Mouse (Mus musculus) liver, embryonic 14.5 days (tissue): ENCODE measurements around the gene Mad1l1. TPM values are rescaled to one million over a fixed set of nuclear protein-coding genes. Genes with fewer than 3 reads are reported as not detected.

Experiments used
- ATAC-seq: fragments of 200-750 bp; cut with Nextera tagmentation; 2 replicates; pipeline ENCODE4 v1.8.0; 2017; ENCODE audit warnings: moderate number of reproducible peaks, mild to moderate bottlenecking, moderate library complexity; ENCODE audit not compliant: insufficient read depth
- DNase-seq, 3 experiments: peaks; one replicate each; pipeline ENCODE4 v3.0.0-alpha.2; 2012 to 2013; ENCODE audit warnings: low read depth in 3 of 3, low spot score in 3 of 3
- H3K27ac ChIP-seq: fragments of 300-500 bp; sonication (generic); 2 replicates; pipeline ENCODE4 v1.5.1; 2014; ENCODE audit warnings: moderate library complexity, mild to moderate bottlenecking, control low read depth, inconsistent platforms
- H3K27me3 ChIP-seq: fragments of 300-500 bp; sonication (generic); 2 replicates; pipeline ENCODE4 v1.6.1; 2014; ENCODE audit warnings: mild to moderate bottlenecking, low read length, moderate library complexity; ENCODE audit not compliant: control insufficient read depth, insufficient read depth
- H3K36me3 ChIP-seq: fragments of 300-500 bp; sonication (generic); replicated peaks from 2 replicates; pipeline ENCODE4 v1.6.1; 2014; ENCODE audit warnings: low read depth; ENCODE audit not compliant: control insufficient read depth, insufficient read depth
- H3K4me1 ChIP-seq, 2 experiments: fragments of 200-500 bp in 1 of 2; fragments of 300-500 bp in 1 of 2; sonication (generic) in 1 of 2; replicated peaks; 2 replicates each; pipeline ENCODE4 v1.6.1; 2012 to 2014; ENCODE audit warnings: antibody characterized with exemption in 1 of 2, inconsistent platforms in 1 of 2, low read length in 1 of 2; ENCODE audit not compliant: control insufficient read depth in 2 of 2, insufficient read depth in 2 of 2
- H3K4me2 ChIP-seq: fragments of 300-500 bp; sonication (generic); 2 replicates; pipeline ENCODE4 v1.6.1; 2014; ENCODE audit warnings: low read depth, mild to moderate bottlenecking, control low read depth, moderate library complexity
- H3K4me3 ChIP-seq, 2 experiments: fragments of 200-500 bp in 1 of 2; fragments of 300-500 bp in 1 of 2; sonication (generic) in 1 of 2; 2 replicates each; pipeline ENCODE4 v1.5.1; 2012 to 2014; ENCODE audit warnings: low read depth in 2 of 2, low read length in 2 of 2, mild to moderate bottlenecking in 2 of 2, control low read depth in 1 of 2, inconsistent platforms in 1 of 2, moderate library complexity in 1 of 2; ENCODE audit not compliant: insufficient read depth in 1 of 2
- H3K9ac ChIP-seq: fragments of 300-500 bp; sonication (generic); replicated peaks from 2 replicates; pipeline ENCODE4 v1.6.1; 2014; ENCODE audit warnings: mild to moderate bottlenecking, control low read depth, moderate library complexity
- H3K9me3 ChIP-seq: fragments of 300-500 bp; sonication (generic); 2 replicates; pipeline ENCODE4 v1.6.1; 2016; ENCODE audit warnings: low read length, mixed read lengths; ENCODE audit not compliant: control insufficient read depth
- CTCF ChIP-seq: IDR thresholded peaks from 2 replicates; pipeline ENCODE4 v1.5.1; 2016; ENCODE audit warnings: antibody characterized with exemption, low read depth, control low read depth
- EP300 ChIP-seq: IDR thresholded peaks from 2 replicates; pipeline ENCODE4 v1.6.1; 2016; ENCODE audit warnings: antibody characterized with exemption, low read depth
- WGBS: fragments of 180-500 bp; shearing (Covaris S2); extraction: QIAGEN DNeasy Blood & Tissue Kit; methylation state at CpG from one replicate; pipeline ENCODE4 v1.1.7; 2014; ENCODE audit not compliant: insufficient replicate concordance; 5-methylcytosine and 5-hydroxymethylcytosine counted together
- polyA plus RNA-seq, 2 experiments: library from polyadenylated mRNA; depleted of rRNA in 1 of 2; stranded (reverse) in 1 of 2; unstranded in 1 of 2; fragments of >200 nt; fragmentation: Nextera tagmentation in 1 of 2; extraction: Ambion mirVana in 1 of 2; gene quantifications; 2 replicates each; pipeline versions ENCODE4 v1.2.1 to v1.2.3; 2012 to 2014

Gene Mad1l1
- polyA plus RNA-seq, 2 experiments = 15.5 to 16.9 TPM

- no peak for DNase-seq
- no peaks in the 10 kb centered on the region for H3K36me3 ChIP-seq
- H3K4me1 ChIP-seq = peaks cover 18 to 28% of the 10 kb centered on the region in 2 experiments
- no peak for ATAC-seq
- no peak overlapping the region for H3K27ac ChIP-seq
- H3K4me2 ChIP-seq = no peak overlapping the region
- no peak overlapping the region for H3K4me3 ChIP-seq
- no peaks in the 10 kb centered on the region for H3K9me3 ChIP-seq
- H3K27me3 ChIP-seq = no peaks in the 10 kb centered on the region
- 73% methylated on average over 19 of the region's 19 CpGs for WGBS
- H3K9ac ChIP-seq = no peak overlapping the region
- TF ChIP-seq EP300 = no peak
- no peak for TF ChIP-seq CTCF
These were observed 114.3 kb downstream of the Mad1l1 start for GRCm38 (mm10) chr5:140206726-140207703.

- Histone ChIP-seq H3K36me3 (no peaks in the 10 kb centered on the region), H3K27me3 (no peaks in the 10 kb centered on the region), H3K4me1 (peaks cover 18 to 28% of the 10 kb centered on the region in 2 experiments), H3K9ac (no peak overlapping the region), H3K4me2 (no peak overlapping the region), H3K9me3 (no peaks in the 10 kb centered on the region), H3K4me3 (no peak overlapping the region), H3K27ac (no peak overlapping the region)
- 76% methylated on average over 2 of the region's 2 CpGs for WGBS
- ATAC-seq (no peak), DNase-seq (no peak)
- no peak for TF ChIP-seq EP300
- TF ChIP-seq CTCF = no peak
These were observed 115.4 kb downstream of the Mad1l1 start for GRCm38 (mm10) chr5:140205991-140206390.

GRCm38 (mm10) chr5:140204465-140204864, 116.9 kb downstream of the Mad1l1 start:
- no peaks in the 10 kb centered on the region for H3K9me3 ChIP-seq
- H3K4me2 ChIP-seq = no peak overlapping the region
- no peak overlapping the region for H3K27ac ChIP-seq
- no peaks in the 10 kb centered on the region for H3K27me3 ChIP-seq
- no peak overlapping the region for H3K4me3 ChIP-seq
- TF ChIP-seq CTCF (no peak), EP300 (no peak)
- peaks cover 12 to 19% of the 10 kb centered on the region in 2 experiments for H3K4me1 ChIP-seq
- H3K9ac ChIP-seq = no peak overlapping the region
- H3K36me3 ChIP-seq = no peaks in the 10 kb centered on the region
- WGBS = 59% methylated on average over 3 of the region's 3 CpGs
- no peak for ATAC-seq
- no peak for DNase-seq

GRCm38 (mm10) chr5:140204037-140204436, 117.3 kb downstream of the Mad1l1 start:
- H3K4me2 ChIP-seq = no peak overlapping the region
- no peak overlapping the region for H3K27ac ChIP-seq

GRCm38 (mm10) chr5:140202451-140202850, 118.9 kb downstream of the Mad1l1 start:
- H3K36me3 ChIP-seq = no peaks in the 10 kb centered on the region
- no peak for DNase-seq
- no peak overlapping the region for H3K4me2 ChIP-seq
- no peak for ATAC-seq
- 59% methylated on average over 2 of the region's 2 CpGs for WGBS
- no peaks in the 10 kb centered on the region for H3K9me3 ChIP-seq
- no peak overlapping the region for H3K9ac ChIP-seq
- TF ChIP-seq EP300 = no peak
- no peak for TF ChIP-seq CTCF
- H3K4me3 ChIP-seq = no peak overlapping the region
- H3K27ac ChIP-seq = no peak overlapping the region
- H3K27me3 ChIP-seq = no peaks in the 10 kb centered on the region
- H3K4me1 ChIP-seq = peaks cover 0 to 6% of the 10 kb centered on the region in 2 experiments; a peak in 2 of 4 replicates

More at GRCm38 (mm10) chr5:140204037-140204436, 117.3 kb downstream of the Mad1l1 start:
- Histone ChIP-seq H3K4me1 (peaks cover 8 to 15% of the 10 kb centered on the region in 2 experiments), H3K9ac (no peak overlapping the region), H3K27me3 (no peaks in the 10 kb centered on the region), H3K4me3 (no peak overlapping the region), H3K36me3 (no peaks in the 10 kb centered on the region), H3K9me3 (no peaks in the 10 kb centered on the region)
- DNase-seq = no peak
- ATAC-seq = no peak
- 87% methylated on average over 4 of the region's 5 CpGs for WGBS
- peak; percentile 47 for TF ChIP-seq CTCF
- TF ChIP-seq EP300 = no peak
